ENCODE assay signal across 25 mouse cellular contexts in genomic region chr1:135993470-135993869, GRCm38 (mm10). TPM values are rescaled to one million over a fixed set of nuclear protein-coding genes. Genes with fewer than 3 reads are reported as not detected.
A peak's percentile ranks its signal among the peaks of the same experiment; 100 is the strongest.
DNase-seq lines count a peak whose midpoint lies in the region; ATAC-seq and TF ChIP-seq lines count a peak whose summit lies in the region.
"Had no signal": no experiment of that assay in that cellular context is flagged by ENCODE, and none has a peak within 500 bp of the region (broad histone marks: within the 10 kb centered on the region; RNA-seq: fewer than 3 reads in every experiment).

No protein-coding gene starts in this region.

- H3K36me3 ChIP-seq in liver, embryonic 12.5 days = no peaks in the 10 kb centered on the region
- H3K36me3 ChIP-seq in embryonic facial prominence, embryonic 15.5 days = no peaks in the 10 kb centered on the region
- H3K36me3 ChIP-seq in forebrain, postnatal 0 days (ENCODE audit: insufficient read depth) = no peaks in the 10 kb centered on the region
- H3K36me3 ChIP-seq: hindbrain, embryonic 12.5 days; liver, embryonic 15.5 days had no signal

- DNase-seq in heart, postnatal 4 days = peak; percentile 18
- no peak for DNase-seq in heart, adult 11 months
- no peak for DNase-seq in liver
- DNase-seq in kidney, postnatal 25 days = peak; percentile 63 to 79
- DNase-seq in forebrain, postnatal 0 days = no peak
- DNase-seq: adrenal gland, postnatal 36 days; cerebellum, adult 2 months; thymus, adult 18-20 months had no signal

- H3K9ac ChIP-seq in liver, embryonic 12.5 days = no peak overlapping the region
- no peak overlapping the region for H3K9ac ChIP-seq in embryonic facial prominence, embryonic 15.5 days
- no peak overlapping the region for H3K9ac ChIP-seq in forebrain, postnatal 0 days
- H3K9ac ChIP-seq: forebrain, embryonic 13.5 days; hindbrain, embryonic 12.5 days; liver, embryonic 15.5 days had no signal

- peaks cover 20% of the 10 kb centered on the region for H3K4me1 ChIP-seq in liver, embryonic 12.5 days
- no peaks in the 10 kb centered on the region for H3K4me1 ChIP-seq in embryonic facial prominence, embryonic 15.5 days
- H3K4me1 ChIP-seq in forebrain, postnatal 0 days (ENCODE audit: insufficient read depth) = no peaks in the 10 kb centered on the region
- H3K4me1 ChIP-seq: forebrain, embryonic 13.5 days; hindbrain, embryonic 12.5 days had no signal

- no peak overlapping the region for H3K4me3 ChIP-seq in liver, embryonic 12.5 days
- H3K4me3 ChIP-seq in embryonic facial prominence, embryonic 15.5 days (replicated peaks) = no peak overlapping the region
- no peak overlapping the region for H3K4me3 ChIP-seq in forebrain, postnatal 0 days (ENCODE audit: low read depth, low read length)
- H3K4me3 ChIP-seq: erythroblast, embryonic 14.5 days; forebrain, embryonic 13.5 days; hindbrain, embryonic 12.5 days; liver, embryonic 15.5 days had no signal

- no peak for TF ChIP-seq CTCF in forebrain, postnatal 0 days (IDR thresholded peaks at IDR 0.05; ENCODE audit: low read depth)

- H3K27ac ChIP-seq in liver, embryonic 12.5 days = no peak overlapping the region
- H3K27ac ChIP-seq in embryonic facial prominence, embryonic 15.5 days (replicated peaks) = no peak overlapping the region
- no peak overlapping the region for H3K27ac ChIP-seq in forebrain, postnatal 0 days (ENCODE audit: low read depth, low read length)
- H3K27ac ChIP-seq: forebrain, embryonic 13.5 days; hindbrain, embryonic 12.5 days; liver, embryonic 15.5 days had no signal

- H3K4me2 ChIP-seq in liver, embryonic 12.5 days = no peak overlapping the region
- no peak overlapping the region for H3K4me2 ChIP-seq in embryonic facial prominence, embryonic 15.5 days (replicated peaks)
- no peak overlapping the region for H3K4me2 ChIP-seq in forebrain, postnatal 0 days (ENCODE audit: low read depth)
- H3K4me2 ChIP-seq: forebrain, embryonic 13.5 days; heart, embryonic 11.5 days; hindbrain, embryonic 12.5 days; liver, embryonic 15.5 days; midbrain, embryonic 11.5 days had no signal

- peaks cover 30% of the 10 kb centered on the region for H3K27me3 ChIP-seq in liver, embryonic 12.5 days (replicated peaks)
- no peaks in the 10 kb centered on the region for H3K27me3 ChIP-seq in embryonic facial prominence, embryonic 15.5 days
- no peaks in the 10 kb centered on the region for H3K27me3 ChIP-seq in forebrain, postnatal 0 days (ENCODE audit: insufficient read depth, low read length)
- H3K27me3 ChIP-seq: forebrain, embryonic 13.5 days; hindbrain, embryonic 12.5 days had no signal

- 0 out of 2 replicates have a peak, but pooled peaks have one; percentile 14 for ATAC-seq in liver, embryonic 12.5 days
- ATAC-seq in embryonic facial prominence, embryonic 15.5 days (ENCODE audit: insufficient number of reproducible peaks, low FRiP score, low TSS enrichment, low read depth) = peak; percentile 43; the same call in 1 of the 2 replicates
- ATAC-seq in forebrain, postnatal 0 days = no peak
- no peak for ATAC-seq in granulocyte monocyte progenitor cell, adult 5-6 weeks (replicated peaks; ENCODE audit: poor library complexity, severe bottlenecking)
- ATAC-seq: forebrain, embryonic 13.5 days; lung, postnatal 0 days had no signal

- 68% methylated on average over 4 of the region's 4 CpGs for WGBS in liver, embryonic 12.5 days (ENCODE audit: insufficient replicate concordance)
- WGBS in embryonic facial prominence, embryonic 15.5 days = 69% methylated on average over 4 of the region's 4 CpGs
- WGBS in forebrain, postnatal 0 days = 82% methylated on average over 4 of the region's 4 CpGs

- H3K9me3 ChIP-seq in liver, embryonic 12.5 days (replicated peaks) = no peaks in the 10 kb centered on the region
- no peaks in the 10 kb centered on the region for H3K9me3 ChIP-seq in embryonic facial prominence, embryonic 15.5 days (replicated peaks)
- no peaks in the 10 kb centered on the region for H3K9me3 ChIP-seq in forebrain, postnatal 0 days (ENCODE audit: low read length)
- H3K9me3 ChIP-seq: forebrain, embryonic 13.5 days; hindbrain, embryonic 12.5 days; liver, embryonic 15.5 days had no signal

RNA-seq across cellular contexts. Expression of gene Igfn1, which starts 12.7 kb away (rescaled TPM):
- total RNA-seq in heart, postnatal 4 days (2021) = under 1 TPM in 1 of 2 experiments, not detected in 1; 0.14 TPM
- polyA plus RNA-seq in liver, embryonic 12.5 days (2016; fragmentation: Nextera tagmentation; extraction: Ambion mirVana) = not detected in 2 replicates
- polyA plus RNA-seq in embryonic facial prominence, embryonic 15.5 days (2015; fragmentation: Nextera tagmentation; extraction: Ambion mirVana) = 0.09 and 0.12 TPM in 2 replicates
- total RNA-seq in forebrain, postnatal 0 days (2014; rRNA removed) = not detected in 2 replicates
- polyA plus RNA-seq in forebrain, postnatal 0 days (2015; fragmentation: Nextera tagmentation; extraction: Ambion mirVana) = not detected in 2 replicates
- total RNA-seq in granulocyte monocyte progenitor cell, adult 5-6 weeks (2014; fragmentation: Nextera tagmentation) = not detected in 2 replicates
- not detected in 2 replicates for total RNA-seq in granulocyte monocyte progenitor cell, adult 5-6 weeks (2017)
- total RNA-seq: CH12.LX had no signal
- polyA plus RNA-seq: erythroblast, embryonic 14.5 days; forebrain, embryonic 13.5 days; hindbrain, embryonic 12.5 days; intestine, embryonic 14.5 days; liver, embryonic 15.5 days; lung, postnatal 0 days; neural tube, embryonic 11.5 days had no signal

RNA-seq across cellular contexts. Expression of gene Tmem9, which starts 14.5 kb away (rescaled TPM):
- total RNA-seq in heart, postnatal 4 days (2021) = 10 to 100 TPM; 30.0 to 33.5 TPM
- 95.0 and 103 TPM in 2 replicates for polyA plus RNA-seq in liver, embryonic 12.5 days (2016; fragmentation: Nextera tagmentation; extraction: Ambion mirVana)
- 172 and 176 TPM in 2 replicates for polyA plus RNA-seq in embryonic facial prominence, embryonic 15.5 days (2015; fragmentation: Nextera tagmentation; extraction: Ambion mirVana)
- 91.7 and 95.5 TPM in 2 replicates for total RNA-seq in forebrain, postnatal 0 days (2014; rRNA removed)
- polyA plus RNA-seq in forebrain, postnatal 0 days (2015; fragmentation: Nextera tagmentation; extraction: Ambion mirVana) = 156 and 175 TPM in 2 replicates
- 5.8 and 14.0 TPM in 2 replicates for total RNA-seq in granulocyte monocyte progenitor cell, adult 5-6 weeks (2014; fragmentation: Nextera tagmentation)
- 4.4 and 8.1 TPM in 2 replicates for total RNA-seq in granulocyte monocyte progenitor cell, adult 5-6 weeks (2017)

RNA-seq across cellular contexts. Expression of gene Ascl5, which starts 57.1 kb away (rescaled TPM):
- not detected for total RNA-seq in heart, postnatal 4 days (2021)
- not detected in 2 replicates for polyA plus RNA-seq in liver, embryonic 12.5 days (2016; fragmentation: Nextera tagmentation; extraction: Ambion mirVana)
- polyA plus RNA-seq in embryonic facial prominence, embryonic 15.5 days (2015; fragmentation: Nextera tagmentation; extraction: Ambion mirVana) = 1.3 and 3.0 TPM in 2 replicates
- 0.46 TPM in 1 of 2 replicates, not detected in the other for total RNA-seq in forebrain, postnatal 0 days (2014; rRNA removed)
- polyA plus RNA-seq in forebrain, postnatal 0 days (2015; fragmentation: Nextera tagmentation; extraction: Ambion mirVana) = 0.36 and 0.90 TPM in 2 replicates
- not detected in 2 replicates for total RNA-seq in granulocyte monocyte progenitor cell, adult 5-6 weeks (2014; fragmentation: Nextera tagmentation)
- total RNA-seq in granulocyte monocyte progenitor cell, adult 5-6 weeks (2017) = not detected in 2 replicates
- total RNA-seq: adrenal gland, postnatal 36 days; CH12.LX; gastrocnemius, postnatal 4 days; heart, postnatal 10 days had no signal
- polyA plus RNA-seq: cerebellum, adult 2 months; forebrain, embryonic 13.5 days; heart, embryonic 11.5 days; hindbrain, embryonic 12.5 days; limb, embryonic 11.5 days; liver, embryonic 15.5 days; lung, postnatal 0 days; midbrain, embryonic 11.5 days; neural tube, embryonic 11.5 days; small intestine, adult 2 months had no signal

RNA-seq across cellular contexts. Expression of gene Cacna1s, which starts 59.1 kb away (rescaled TPM):
- 1 to 10 TPM; 1.2 to 1.8 TPM for total RNA-seq in heart, postnatal 4 days (2021)
- 0.08 and 0.20 TPM in 2 replicates for polyA plus RNA-seq in liver, embryonic 12.5 days (2016; fragmentation: Nextera tagmentation; extraction: Ambion mirVana)
- polyA plus RNA-seq in embryonic facial prominence, embryonic 15.5 days (2015; fragmentation: Nextera tagmentation; extraction: Ambion mirVana) = 5.2 and 7.8 TPM in 2 replicates
- 0.62 and 1.1 TPM in 2 replicates for total RNA-seq in forebrain, postnatal 0 days (2014; rRNA removed)
- polyA plus RNA-seq in forebrain, postnatal 0 days (2015; fragmentation: Nextera tagmentation; extraction: Ambion mirVana) = 0.30 and 1.1 TPM in 2 replicates
- total RNA-seq in granulocyte monocyte progenitor cell, adult 5-6 weeks (2014; fragmentation: Nextera tagmentation) = not detected in 2 replicates
- total RNA-seq in granulocyte monocyte progenitor cell, adult 5-6 weeks (2017) = not detected in 2 replicates
- polyA plus RNA-seq: erythroblast, embryonic 14.5 days; forebrain, embryonic 13.5 days had no signal

Comparison
In these comparisons a context has a peak if more than half of its experiments do, and no peak if none do; other contexts are left out.
1. DNase-seq: peak in heart, postnatal 4 days (single experiment) and kidney, postnatal 25 days (2 of 2); none in heart, adult 11 months (single experiment), liver (single experiment) and forebrain, postnatal 0 days (single experiment).
2. ATAC-seq: peak in liver, embryonic 12.5 days (single experiment) and embryonic facial prominence, embryonic 15.5 days (single experiment); none in forebrain, postnatal 0 days (single experiment) and granulocyte monocyte progenitor cell, adult 5-6 weeks (single experiment).